Mouse (Mus musculus): ENCODE measurements at regions not wholly inside any gene's neighbourhood (a gene's known extent, or its start where the extent isn't known, plus 50 kb on each side); places are given as distances from the start of the nearest gene placed in this dataset.

DNA sequence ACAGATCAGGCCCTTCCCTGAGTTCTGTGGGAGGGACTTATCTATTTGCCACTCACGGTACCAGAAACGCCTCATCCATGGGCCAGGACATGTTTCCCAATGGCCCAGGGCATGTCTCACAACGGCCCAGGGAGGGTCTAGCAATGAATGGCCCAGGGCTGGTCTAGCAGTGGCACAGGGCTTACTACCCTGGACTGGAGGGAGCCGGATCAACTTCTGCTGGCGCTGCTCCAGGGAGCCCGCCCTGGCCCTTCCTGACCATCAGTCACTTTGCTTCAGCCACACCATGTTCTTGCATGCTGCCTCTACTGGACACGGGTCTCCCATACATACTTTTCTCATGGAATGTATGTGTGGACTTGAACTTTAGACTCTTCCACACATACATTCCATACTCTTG, 290.1 kb upstream of the Zfp637 start:
- ATAC-seq (replicated peaks; ENCODE audit: poor library complexity, severe bottlenecking): no peak

DNA sequence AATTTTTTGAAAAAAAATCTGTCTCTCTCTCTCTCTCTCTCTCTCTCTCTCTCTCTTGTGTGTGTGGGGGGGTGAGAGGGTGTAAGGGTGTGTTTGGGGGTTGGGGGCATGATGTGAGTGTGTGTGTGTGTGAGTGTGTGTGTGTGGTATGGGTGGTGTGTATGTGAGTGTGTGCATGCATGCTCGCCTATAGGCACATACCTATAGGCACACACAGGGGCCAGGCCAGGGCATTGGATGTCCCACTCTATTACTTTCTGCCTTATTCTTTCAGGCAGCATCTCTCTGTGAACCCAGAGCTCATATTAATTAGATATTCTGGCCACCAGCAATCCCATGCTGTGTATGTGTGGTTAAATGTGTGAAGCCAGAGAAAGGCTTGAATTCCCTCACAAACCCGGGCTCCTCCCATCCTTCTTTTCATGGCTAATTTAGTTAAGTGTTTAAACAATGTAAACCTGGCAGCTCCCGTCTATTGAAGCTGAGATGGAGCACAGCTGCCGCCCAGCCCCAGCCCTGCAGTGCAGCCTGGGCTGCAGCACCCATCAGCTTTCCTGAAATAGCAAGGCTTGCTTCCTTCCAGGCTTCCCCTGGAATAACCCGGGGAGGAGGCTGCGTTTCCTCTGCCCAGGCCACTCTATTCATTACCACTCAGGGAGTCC, 288.8 kb upstream of the Zfp637 start:
- ATAC-seq (replicated peaks; ENCODE audit: poor library complexity, severe bottlenecking): no peak

DNA sequence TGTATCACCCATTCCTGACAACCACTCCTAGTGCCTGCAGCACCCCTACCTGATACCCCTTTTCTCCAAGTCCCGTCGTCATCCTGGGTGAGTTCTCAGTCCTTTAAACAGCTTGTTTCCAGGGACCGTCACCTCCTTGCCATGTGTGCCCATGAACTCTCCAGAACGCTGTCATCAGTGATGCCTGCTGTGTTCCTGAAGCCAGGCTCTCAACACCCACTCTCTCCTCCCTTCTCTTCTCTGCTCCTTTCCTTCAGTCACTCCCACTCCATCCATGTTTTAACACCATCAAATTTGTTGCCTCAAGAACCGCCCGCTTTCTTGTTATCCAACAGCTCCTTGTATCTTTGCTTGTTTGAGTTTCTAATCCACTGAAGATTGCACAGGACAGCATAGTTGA, 277.8 kb upstream of the Zfp637 start:
- ATAC-seq (replicated peaks; ENCODE audit: poor library complexity, severe bottlenecking): no peak

DNA sequence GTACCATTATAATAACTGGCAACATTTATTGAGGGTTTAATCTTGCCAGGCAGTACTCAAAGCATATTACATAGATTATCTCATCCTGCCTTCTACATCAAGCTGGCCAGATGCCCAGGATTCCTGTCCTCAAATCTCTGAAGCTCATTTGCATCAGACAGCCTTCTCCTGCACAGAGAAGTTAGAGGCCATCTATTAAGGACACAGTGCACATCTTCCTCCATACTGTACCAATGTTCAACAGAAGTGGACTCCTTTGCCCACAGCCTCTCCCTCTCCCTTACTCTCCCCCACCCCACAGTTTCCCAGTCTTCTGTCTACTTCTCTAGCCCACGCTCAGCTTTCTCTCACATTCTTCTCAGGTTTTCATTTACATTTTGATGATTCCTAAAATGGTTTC, 277.3 kb upstream of the Zfp637 start:
- ATAC-seq (replicated peaks; ENCODE audit: poor library complexity, severe bottlenecking): no peak

GRCm38 (mm10) chr6:117566786-117567185, 274.2 kb upstream of the Zfp637 start:
- ATAC-seq (replicated peaks; ENCODE audit: poor library complexity, severe bottlenecking): no peak

DNA sequence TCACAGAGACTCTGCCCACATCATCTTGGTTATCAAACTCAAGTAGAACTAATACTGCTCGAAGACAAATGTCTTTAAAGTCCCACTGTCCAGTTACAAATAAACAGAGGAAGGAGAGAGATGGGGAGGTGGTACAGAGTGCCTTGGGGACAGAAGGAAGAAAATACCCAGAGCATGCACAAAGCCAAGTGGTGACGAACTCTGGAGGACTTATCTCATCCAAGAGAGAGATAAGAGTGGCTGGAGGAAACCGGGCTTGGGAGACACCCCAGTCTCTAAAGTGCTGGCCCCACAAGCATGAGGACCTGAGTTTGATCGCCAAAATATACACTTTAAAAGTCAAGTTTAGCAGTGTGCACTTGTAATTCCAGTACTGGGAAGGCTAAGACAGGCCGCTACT, 273.3 kb upstream of the Zfp637 start:
- no peak for ATAC-seq (replicated peaks; ENCODE audit: poor library complexity, severe bottlenecking)

- no peak for ATAC-seq (replicated peaks; ENCODE audit: poor library complexity, severe bottlenecking)
These were observed 271.2 kb upstream of the Zfp637 start for GRCm38 (mm10) chr6:117569576-117570326.

DNA sequence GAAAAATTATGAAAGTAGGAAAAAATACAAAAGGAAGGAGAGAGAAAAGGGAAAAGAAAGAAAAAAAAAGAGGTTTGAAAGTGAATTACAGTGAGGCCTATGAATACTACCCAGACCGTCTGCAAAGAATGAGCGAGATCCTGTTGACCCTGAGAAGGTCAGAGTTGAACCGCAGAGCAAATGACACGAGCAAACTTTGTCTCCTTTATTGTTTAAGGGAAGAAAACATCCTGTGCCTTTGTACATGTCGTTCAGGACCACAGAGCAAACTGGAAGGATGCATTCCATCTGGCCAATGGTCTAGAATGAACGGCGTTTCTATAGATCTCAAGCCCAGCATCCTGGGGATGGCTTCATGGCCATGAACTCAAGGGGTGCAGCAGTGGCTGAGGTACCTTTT, 270.6 kb upstream of the Zfp637 start:
- no peak for ATAC-seq (replicated peaks; ENCODE audit: poor library complexity, severe bottlenecking)

DNA sequence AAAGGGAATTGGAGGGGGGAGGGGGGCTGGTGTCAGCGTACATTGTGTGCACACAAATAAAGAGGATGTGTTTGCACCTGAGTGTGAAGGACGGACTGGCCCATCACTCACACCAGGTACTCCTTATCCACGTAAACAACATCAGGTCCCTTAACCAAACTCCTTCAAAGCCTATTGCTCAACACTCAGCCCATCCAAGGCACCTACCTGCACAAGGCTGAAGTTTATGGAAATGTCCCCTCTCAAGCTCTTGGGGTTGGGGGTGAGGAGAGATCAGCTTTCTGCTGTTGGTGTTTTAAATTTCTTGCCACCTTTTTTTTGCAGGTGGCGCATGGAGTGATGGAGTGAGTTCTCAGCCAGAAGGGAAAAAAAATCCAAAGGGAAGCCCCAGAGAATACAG, 270.2 kb upstream of the Zfp637 start:
- no peak for ATAC-seq (replicated peaks; ENCODE audit: poor library complexity, severe bottlenecking)

GRCm38 (mm10) chr6:117572006-117572405, 269.0 kb upstream of the Zfp637 start:
- ATAC-seq (replicated peaks; ENCODE audit: poor library complexity, severe bottlenecking): no peak

DNA sequence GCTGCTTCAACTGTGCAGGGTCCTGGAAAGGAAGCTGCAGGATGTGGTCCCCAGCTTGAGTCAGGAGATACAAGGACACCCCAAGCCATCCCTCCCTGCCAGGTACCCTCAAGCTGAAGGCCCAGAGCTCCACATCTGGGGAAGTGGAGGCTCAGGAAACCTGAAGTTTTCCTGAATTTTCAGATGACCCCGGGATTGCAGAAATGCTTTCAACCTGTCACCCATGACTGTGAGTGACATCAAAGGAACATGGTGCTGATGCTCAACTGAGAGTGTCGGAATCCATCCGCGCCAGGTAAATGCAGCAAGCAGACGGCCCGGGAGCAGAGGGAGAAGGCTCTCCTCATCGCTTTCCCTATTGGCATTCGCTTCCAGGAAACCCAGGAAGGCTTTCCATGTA, 267.6 kb upstream of the Zfp637 start:
- ATAC-seq (replicated peaks; ENCODE audit: poor library complexity, severe bottlenecking): no peak

GRCm38 (mm10) chr6:117574146-117574545, 266.8 kb upstream of the Zfp637 start:
- ATAC-seq (replicated peaks; ENCODE audit: poor library complexity, severe bottlenecking): no peak

DNA sequence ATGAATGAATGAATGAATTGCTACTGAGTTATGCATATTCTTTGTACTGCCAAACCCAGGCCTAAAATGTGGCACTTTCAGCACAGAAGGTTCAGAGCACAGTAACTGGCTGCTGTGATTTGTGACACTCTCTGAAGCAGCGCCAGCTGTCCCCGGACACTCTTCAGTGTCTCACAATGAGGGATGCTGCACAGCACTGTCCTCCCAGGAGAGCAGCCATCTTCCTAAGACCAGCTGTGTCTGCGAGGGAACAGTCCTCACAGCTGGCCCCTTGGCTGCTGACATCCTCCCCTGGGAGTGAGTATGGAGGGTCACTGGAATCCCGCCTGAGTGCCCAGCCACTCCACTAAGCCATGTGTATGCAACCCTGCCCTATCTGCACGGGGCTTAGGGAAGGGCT, 265.9 kb upstream of the Zfp637 start:
- ATAC-seq (replicated peaks; ENCODE audit: poor library complexity, severe bottlenecking): no peak

DNA sequence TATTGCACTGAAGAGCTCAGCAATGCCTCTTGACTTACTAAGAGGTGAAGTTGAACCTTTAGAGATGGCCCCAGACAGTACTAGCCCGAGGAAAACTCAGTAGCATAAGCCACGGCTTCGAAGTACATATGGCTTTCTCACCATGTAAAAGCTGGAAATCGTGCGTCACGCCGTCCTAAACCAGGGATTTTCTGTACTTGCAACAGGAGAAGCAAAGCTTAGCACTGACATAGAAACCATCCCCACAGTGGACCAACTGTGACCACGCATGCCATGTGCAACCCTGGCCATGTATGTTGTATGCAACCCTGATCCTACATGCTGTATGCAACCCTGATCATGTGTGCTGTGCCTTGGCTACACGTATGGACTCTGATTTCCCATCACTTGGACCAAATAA, 265.0 kb upstream of the Zfp637 start:
- no peak for ATAC-seq (replicated peaks; ENCODE audit: poor library complexity, severe bottlenecking)

DNA sequence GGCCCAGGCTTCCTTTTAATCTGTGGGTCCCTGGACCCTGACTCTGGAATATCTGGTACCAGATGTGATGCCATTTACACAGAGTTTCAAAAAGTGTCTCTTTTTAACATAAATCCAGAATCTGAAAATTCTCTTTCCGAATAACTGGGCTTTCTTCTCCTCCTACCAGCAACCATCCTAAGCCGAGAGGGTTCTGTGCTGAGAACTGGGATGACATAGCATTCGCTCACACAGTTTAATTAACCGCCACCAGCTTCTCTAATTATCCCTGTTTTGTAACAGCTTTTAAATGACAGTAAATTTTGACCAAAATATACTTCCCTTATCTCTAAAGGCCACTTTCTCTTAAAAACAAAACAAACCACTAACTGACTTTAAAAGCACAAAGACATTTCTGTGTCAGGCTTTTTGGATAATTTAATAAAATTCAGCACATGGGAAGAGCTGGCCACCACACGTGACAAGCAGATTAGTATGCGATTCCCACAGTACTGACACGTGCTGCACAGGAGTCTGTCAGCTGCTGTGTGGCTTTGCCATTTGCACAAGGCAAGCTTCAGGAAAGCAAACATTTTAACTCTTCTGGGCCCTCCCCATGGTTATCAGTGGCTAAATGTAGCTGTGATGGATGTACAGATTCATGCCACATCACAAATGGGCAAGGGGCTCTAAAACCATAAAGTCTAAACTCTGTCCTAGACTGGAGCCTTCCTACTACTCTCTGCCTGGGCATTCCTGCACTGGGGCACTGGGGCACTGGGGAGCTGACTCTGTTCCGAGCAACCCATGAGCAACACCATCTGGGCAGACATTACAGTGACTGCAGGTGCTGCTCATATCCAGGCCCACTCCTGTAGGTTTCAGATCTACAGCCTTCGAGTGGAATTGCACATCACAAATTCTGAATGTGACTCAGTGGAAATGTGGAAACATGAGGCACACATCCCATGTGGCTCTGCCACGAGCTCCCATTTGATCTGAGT, 263.1 kb upstream of the Zfp637 start:
- no peak for ATAC-seq (replicated peaks; ENCODE audit: poor library complexity, severe bottlenecking)

GRCm38 (mm10) chr6:117580951-117581350, 260.0 kb upstream of the Zfp637 start:
- no peak for ATAC-seq (replicated peaks; ENCODE audit: poor library complexity, severe bottlenecking)

- ATAC-seq (replicated peaks; ENCODE audit: poor library complexity, severe bottlenecking): no peak
These were observed 257.9 kb upstream of the Zfp637 start for GRCm38 (mm10) chr6:117583121-117583520.

- no peak for ATAC-seq (replicated peaks; ENCODE audit: poor library complexity, severe bottlenecking)
These were observed 256.4 kb upstream of the Zfp637 start for GRCm38 (mm10) chr6:117584563-117584962.

DNA sequence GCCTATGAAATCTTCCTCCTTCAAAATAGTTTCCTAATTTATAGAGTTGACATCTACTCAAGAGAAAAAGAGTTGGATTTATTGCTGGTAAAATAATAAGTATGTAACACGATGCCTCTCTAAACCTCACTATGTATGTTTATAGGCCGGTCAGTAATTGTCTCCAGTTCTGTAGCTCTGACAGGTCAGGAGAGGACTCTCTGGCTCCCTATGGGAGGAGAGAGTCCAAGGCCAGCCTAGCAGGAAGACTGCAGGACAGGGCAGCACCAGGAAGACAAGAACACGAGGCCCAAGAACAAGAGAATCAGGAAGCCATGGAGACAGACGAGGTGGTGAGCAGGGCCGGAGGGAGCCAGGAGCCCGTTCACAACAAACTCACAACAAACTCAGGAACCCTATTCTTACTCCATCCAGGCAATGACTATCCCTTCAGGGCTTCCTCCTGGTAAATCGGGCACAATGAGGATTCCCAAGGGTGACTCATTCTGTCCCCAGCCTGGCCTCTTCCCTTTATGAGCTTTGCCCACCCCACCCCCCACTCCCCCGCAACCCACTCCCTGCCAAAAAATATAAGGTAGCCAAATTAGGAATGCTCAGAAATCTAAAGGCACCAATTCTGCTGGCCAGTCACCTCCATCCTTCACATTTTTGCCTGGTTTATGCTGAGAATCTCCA, 244.7 kb upstream of the Zfp637 start:
- ATAC-seq (replicated peaks; ENCODE audit: poor library complexity, severe bottlenecking): no peak

DNA sequence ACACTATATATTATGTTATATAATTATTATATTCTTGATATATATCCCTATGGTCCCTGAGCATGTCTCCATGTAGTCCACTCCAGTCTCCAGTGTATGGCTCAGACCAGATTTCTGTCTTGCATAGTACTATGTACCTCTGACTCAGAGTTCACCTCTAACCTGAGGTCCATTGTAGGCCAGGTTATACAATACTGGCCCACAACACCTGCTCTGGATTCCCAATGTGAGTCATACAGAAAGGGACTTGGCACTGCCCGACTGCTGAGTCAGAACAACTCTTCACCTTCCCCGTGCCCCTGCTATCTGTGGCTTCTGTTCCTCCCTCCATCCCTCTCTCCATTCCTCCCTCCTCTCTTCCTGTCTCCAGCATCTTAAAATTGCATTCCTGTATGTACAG, 236.1 kb upstream of the Zfp637 start:
- ATAC-seq (replicated peaks; ENCODE audit: poor library complexity, severe bottlenecking): no peak

- ATAC-seq (replicated peaks; ENCODE audit: poor library complexity, severe bottlenecking): no peak
These were observed 235.3 kb upstream of the Zfp637 start for GRCm38 (mm10) chr6:117605685-117606084.
